Mouse (Mus musculus) cerebellum, adult 9-11 months (tissue): ENCODE data around the gene Sdc4.
A peak's percentile ranks its signal among the peaks of the same experiment; 100 is the strongest.

Source experiments
- DNase-seq: peaks from one replicate; pipeline ENCODE4 v3.0.0; 2022

The Sdc4 gene

GRCm38 (mm10) chr2:164443460-164444000 is at the start of gene Sdc4:
Gene Sdc4, minus strand, starts transcription at chr2:164443887.
- no peak for DNase-seq

- peak; percentile 85 for DNase-seq
Observed at GRCm38 (mm10) chr2:164487812-164488211, 44.1 kb upstream of the Sdc4 start.

- DNase-seq = no peak
Observed at GRCm38 (mm10) chr2:164487115-164487527, 43.4 kb upstream of the Sdc4 start.

GRCm38 (mm10) chr2:164486258-164487114 is 42.8 kb upstream of the Sdc4 start:
- DNase-seq = peak; percentile 87

GRCm38 (mm10) chr2:164485681-164486257 is 42.1 kb upstream of the Sdc4 start, which contains the start of gene Dbndd2:
Gene Dbndd2, plus strand, starts transcription at chr2:164486106.
- DNase-seq = no peak

- DNase-seq = no peak
Observed at GRCm38 (mm10) chr2:164473624-164474023, 29.9 kb upstream of the Sdc4 start, which contains the start of gene Trp53tg5. Gene Trp53tg5, minus strand, starts transcription at chr2:164473724.

GRCm38 (mm10) chr2:164470254-164470653 is 26.6 kb upstream of the Sdc4 start:
- no peak for DNase-seq

- no peak for DNase-seq
Observed at GRCm38 (mm10) chr2:164466787-164467186, 23.1 kb upstream of the Sdc4 start.

GRCm38 (mm10) chr2:164465161-164465560 is 21.5 kb upstream of the Sdc4 start:
- no peak for DNase-seq

- peak; percentile 99 for DNase-seq
Observed at GRCm38 (mm10) chr2:164460745-164461551, 17.3 kb upstream of the Sdc4 start, which contains the start of gene Gm20458. Gene Gm20458, plus strand, starts transcription at chr2:164460967.

GRCm38 (mm10) chr2:164458535-164458934 is 14.8 kb upstream of the Sdc4 start:
- DNase-seq = no peak

- no peak for DNase-seq
Observed at GRCm38 (mm10) chr2:164457942-164458341, 14.3 kb upstream of the Sdc4 start.

- no peak for DNase-seq
Observed at GRCm38 (mm10) chr2:164456864-164457300, 13.2 kb upstream of the Sdc4 start, which contains the start of gene Sys1. Gene Sys1, plus strand, starts transcription at chr2:164456964.

- no peak for DNase-seq
Observed at GRCm38 (mm10) chr2:164456413-164456812, 12.7 kb upstream of the Sdc4 start.

- no peak for DNase-seq
Observed at GRCm38 (mm10) chr2:164455421-164456190, 11.9 kb upstream of the Sdc4 start.

GRCm38 (mm10) chr2:164454846-164455245 is 11.2 kb upstream of the Sdc4 start:
- no peak for DNase-seq

GRCm38 (mm10) chr2:164453887-164454500 is 10.3 kb upstream of the Sdc4 start:
- no peak for DNase-seq

GRCm38 (mm10) chr2:164453047-164453757 is 9.5 kb upstream of the Sdc4 start:
- DNase-seq = no peak

- DNase-seq = no peak
Observed at GRCm38 (mm10) chr2:164452000-164452676, 8.5 kb upstream of the Sdc4 start.
